Mouse (Mus musculus): ENCODE measurements around the gene Dcn. TPM values are rescaled to one million over a fixed set of nuclear protein-coding genes. Genes with fewer than 3 reads are reported as not detected.
A peak's percentile ranks its signal among the peaks of the same experiment; 100 is the strongest.

The Dcn gene
- polyA plus RNA-seq, 1 experiment from 2014 or later, result 642 TPM

DNA sequence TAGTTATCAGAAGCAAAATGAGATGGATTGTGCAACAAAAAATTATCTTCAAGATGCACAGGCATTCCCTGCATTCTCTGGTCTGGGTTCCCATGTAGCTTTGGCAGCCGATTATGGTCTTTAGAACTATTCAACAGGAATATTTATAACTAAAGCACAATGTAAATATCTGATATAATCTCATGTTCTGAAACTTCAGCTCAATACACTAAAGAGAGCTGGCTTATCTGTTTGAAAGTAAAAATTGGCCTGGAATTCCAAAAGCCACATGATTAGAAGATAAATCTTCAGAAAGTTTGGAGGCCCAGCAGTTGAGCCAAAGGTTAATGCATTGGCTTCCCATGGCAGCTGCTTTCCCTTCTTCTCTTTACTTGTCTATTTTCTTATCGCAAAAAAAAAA, 4.6 kb downstream of the Dcn start:
- 0 out of 2 replicates have a peak, but pooled peaks cover 3% of the 10 kb centered on the region for H3K4me1 ChIP-seq
- WGBS, result 14% methylated on average over 2 of the region's 2 CpGs
- H3K9ac ChIP-seq, result no peak overlapping the region
- H3K4me2 ChIP-seq, result no peak overlapping the region
- H3K27me3 ChIP-seq (replicated peaks), result no peaks in the 10 kb centered on the region
- no peak for ATAC-seq (ENCODE audit: insufficient read depth, low FRiP score, low read depth)
- H3K27ac ChIP-seq, result peak overlapping the region; percentile 35; the same call in 1 of the 2 replicates
- no peaks in the 10 kb centered on the region for H3K9me3 ChIP-seq
- H3K36me3 ChIP-seq, result no peaks in the 10 kb centered on the region
- no peak overlapping the region for H3K4me3 ChIP-seq (replicated peaks)

DNA sequence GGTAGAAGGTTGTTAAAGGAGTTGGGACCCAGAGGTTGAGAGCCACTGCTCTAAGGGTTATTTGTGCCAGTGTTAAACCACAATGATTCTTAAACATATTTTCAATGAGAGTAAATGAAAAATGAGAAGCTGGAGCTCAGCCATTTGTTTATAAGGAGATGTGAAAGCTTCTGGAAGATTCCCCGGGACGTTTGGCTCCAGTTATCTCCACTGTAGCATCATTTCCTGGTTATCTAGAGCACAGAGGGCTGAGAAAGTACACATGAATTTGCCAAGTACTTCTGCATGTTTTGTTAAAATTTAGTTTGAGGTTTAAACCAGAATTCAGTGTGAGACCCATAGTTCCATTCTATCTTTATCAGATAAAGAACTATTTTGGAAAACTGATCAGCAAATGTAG, 5.7 kb downstream of the Dcn start:
- H3K4me3 ChIP-seq (replicated peaks), result no peak overlapping the region
- 32% methylated on average over 2 of the region's 2 CpGs for WGBS
- no peaks in the 10 kb centered on the region for H3K4me1 ChIP-seq
- no peaks in the 10 kb centered on the region for H3K9me3 ChIP-seq
- no peaks in the 10 kb centered on the region for H3K27me3 ChIP-seq (replicated peaks)
- no peaks in the 10 kb centered on the region for H3K36me3 ChIP-seq
- no peak overlapping the region for H3K4me2 ChIP-seq
- no peak overlapping the region for H3K9ac ChIP-seq
- no peak overlapping the region for H3K27ac ChIP-seq
- ATAC-seq (ENCODE audit: insufficient read depth, low FRiP score, low read depth), result no peak

DNA sequence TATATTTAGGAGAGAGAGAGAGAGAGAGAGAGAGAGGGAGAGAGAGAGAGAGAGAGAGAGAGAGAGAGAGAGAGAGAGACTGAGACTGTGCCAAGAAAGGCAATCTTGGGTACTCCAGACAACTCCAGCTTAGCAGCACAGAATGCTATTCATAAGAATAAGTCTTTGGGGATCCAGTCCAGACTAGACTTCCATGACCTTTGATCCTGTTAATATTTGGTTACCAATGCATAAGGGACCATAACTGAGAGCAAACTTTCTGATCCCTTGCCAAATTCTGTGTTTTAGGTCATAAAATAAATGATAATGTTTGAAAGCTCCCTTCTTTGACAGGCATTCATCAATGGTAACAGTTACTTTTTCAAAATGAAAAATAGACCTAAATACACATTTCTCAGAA, 6.7 kb downstream of the Dcn start:
- Histone ChIP-seq H3K9ac (no peak overlapping the region), H3K4me2 (no peak overlapping the region), H3K27me3 (replicated peaks) (no peaks in the 10 kb centered on the region), H3K27ac (no peak overlapping the region), H3K36me3 (no peaks in the 10 kb centered on the region; the same call in 1 of the 2 replicates), H3K4me3 (replicated peaks) (no peak overlapping the region), H3K4me1 (no peaks in the 10 kb centered on the region), H3K9me3 (no peaks in the 10 kb centered on the region)
- no peak for ATAC-seq (ENCODE audit: insufficient read depth, low FRiP score, low read depth)

GRCm38 (mm10) chr10:97487269-97487989, 8.0 kb downstream of the Dcn start:
- Histone ChIP-seq H3K4me1 (no peaks in the 10 kb centered on the region), H3K27me3 (replicated peaks) (no peaks in the 10 kb centered on the region), H3K4me3 (replicated peaks) (no peak overlapping the region), H3K9ac (no peak overlapping the region), H3K4me2 (no peak overlapping the region), H3K9me3 (no peaks in the 10 kb centered on the region), H3K36me3 (no peaks in the 10 kb centered on the region; the same call in 1 of the 2 replicates), H3K27ac (no peak overlapping the region)
- WGBS, result 64% methylated on average over 6 of the region's 6 CpGs
- no peak for ATAC-seq (ENCODE audit: insufficient read depth, low FRiP score, low read depth)

DNA sequence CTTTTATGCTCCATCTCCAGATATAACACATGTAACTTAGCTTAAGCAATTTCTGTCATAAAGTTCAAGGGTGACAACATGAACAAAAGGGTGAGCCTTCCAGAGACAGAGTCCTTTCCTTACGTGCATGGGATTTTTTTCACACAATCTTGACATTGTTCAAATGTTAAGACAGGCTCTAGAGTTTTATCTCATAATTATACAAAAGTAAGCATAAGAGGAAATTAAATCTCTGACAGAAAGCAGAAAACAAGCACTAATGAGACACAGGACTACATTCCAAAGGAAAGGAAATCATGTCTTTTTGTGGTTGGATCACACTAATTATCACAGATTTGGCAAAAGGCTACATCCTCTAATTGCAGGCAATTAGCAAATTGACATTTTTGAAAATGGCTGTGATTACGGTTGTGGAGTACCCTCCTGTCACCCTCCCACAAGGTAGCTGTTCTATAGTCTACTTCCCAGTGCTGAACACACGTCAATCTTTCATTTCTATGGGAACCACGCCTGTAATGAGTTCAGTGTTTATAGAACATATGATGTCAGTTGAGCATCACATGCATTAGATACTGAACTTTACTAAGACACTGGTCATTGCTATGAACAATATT, 13.1 kb downstream of the Dcn start:
- H3K27me3 ChIP-seq (replicated peaks), result no peaks in the 10 kb centered on the region
- H3K9ac ChIP-seq, result no peak overlapping the region
- no peaks in the 10 kb centered on the region for H3K4me1 ChIP-seq
- no peak overlapping the region for H3K4me3 ChIP-seq (replicated peaks)
- H3K4me2 ChIP-seq, result no peak overlapping the region
- 75% methylated on average over 4 of the region's 4 CpGs for WGBS
- ATAC-seq (ENCODE audit: insufficient read depth, low FRiP score, low read depth), result no peak
- H3K36me3 ChIP-seq, result no peaks in the 10 kb centered on the region; the same call in 1 of the 2 replicates
- H3K27ac ChIP-seq, result no peak overlapping the region
- no peaks in the 10 kb centered on the region for H3K9me3 ChIP-seq

DNA sequence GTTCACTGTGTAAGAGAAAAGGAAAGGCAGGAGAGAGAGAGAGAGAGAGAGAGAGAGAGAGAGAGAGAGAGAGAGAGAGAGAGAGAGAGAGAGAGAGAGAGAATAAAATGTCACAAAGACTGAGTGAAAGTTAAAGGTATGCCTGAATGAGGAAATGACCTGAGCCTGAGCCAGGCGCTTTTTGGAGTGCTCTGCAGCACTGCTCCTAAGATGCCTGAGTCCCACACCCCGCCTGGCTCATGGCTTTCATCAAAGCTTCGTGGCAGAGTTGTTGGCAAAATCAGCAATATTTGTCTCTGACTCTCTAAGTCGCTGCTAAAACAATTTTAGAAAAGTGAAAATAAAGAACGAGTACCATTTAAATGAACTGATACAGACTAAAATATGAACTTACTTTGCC, 18.2 kb downstream of the Dcn start:
- H3K4me3 ChIP-seq (replicated peaks), result no peak overlapping the region
- ATAC-seq (ENCODE audit: insufficient read depth, low FRiP score, low read depth), result no peak
- H3K4me1 ChIP-seq, result no peaks in the 10 kb centered on the region
- H3K36me3 ChIP-seq, result no peaks in the 10 kb centered on the region
- H3K27me3 ChIP-seq (replicated peaks), result no peaks in the 10 kb centered on the region
- H3K4me2 ChIP-seq, result no peak overlapping the region
- 55% methylated on average over 5 of the region's 5 CpGs for WGBS
- no peak overlapping the region for H3K27ac ChIP-seq
- no peaks in the 10 kb centered on the region for H3K9me3 ChIP-seq
- H3K9ac ChIP-seq, result no peak overlapping the region

GRCm38 (mm10) chr10:97523366-97523765, 44.0 kb downstream of the Dcn start:
- H3K4me2 ChIP-seq, result no peak overlapping the region
- 0 out of 2 replicates have a peak, but pooled peaks cover 3% of the 10 kb centered on the region for H3K36me3 ChIP-seq
- H3K9ac ChIP-seq, result no peak overlapping the region
- H3K4me3 ChIP-seq (replicated peaks), result no peak overlapping the region
- H3K27ac ChIP-seq, result no peak overlapping the region
- H3K27me3 ChIP-seq (replicated peaks), result no peaks in the 10 kb centered on the region
- no peaks in the 10 kb centered on the region for H3K4me1 ChIP-seq
- no peaks in the 10 kb centered on the region for H3K9me3 ChIP-seq
- no peak for ATAC-seq (ENCODE audit: insufficient read depth, low FRiP score, low read depth)
- WGBS, result 55% methylated on average over 3 of the region's 3 CpGs

DNA sequence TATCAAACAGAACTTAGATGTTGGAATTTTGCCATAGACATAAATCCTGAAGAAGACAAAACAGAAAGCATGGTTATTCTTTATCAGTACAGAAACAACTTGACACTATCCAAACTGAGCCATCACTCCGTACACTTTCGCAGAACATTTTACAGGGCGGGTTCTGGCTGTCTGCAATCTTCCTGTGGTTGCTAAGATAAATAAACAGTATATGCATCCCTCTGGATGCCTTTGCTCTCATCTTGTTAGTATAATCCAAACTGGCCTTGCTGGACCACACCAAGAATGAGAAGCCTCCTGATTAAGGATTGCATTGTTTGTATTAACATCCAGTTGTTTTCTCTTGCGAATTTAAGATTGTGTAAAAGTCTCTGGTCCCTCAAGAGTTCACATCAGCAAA, 56.3 kb downstream of the Dcn start:
- H3K9ac ChIP-seq, result no peak overlapping the region
- H3K4me3 ChIP-seq (replicated peaks), result no peak overlapping the region
- H3K27me3 ChIP-seq (replicated peaks), result no peaks in the 10 kb centered on the region
- H3K4me2 ChIP-seq, result no peak overlapping the region
- H3K36me3 ChIP-seq, result no peaks in the 10 kb centered on the region
- H3K9me3 ChIP-seq, result no peaks in the 10 kb centered on the region
- ATAC-seq (ENCODE audit: insufficient read depth, low FRiP score, low read depth), result no peak
- WGBS, result 50% methylated on average over 4 of the region's 4 CpGs
- H3K4me1 ChIP-seq, result no peaks in the 10 kb centered on the region
- H3K27ac ChIP-seq, result peak overlapping the region; percentile 12; the same call in 1 of the 2 replicates

DNA sequence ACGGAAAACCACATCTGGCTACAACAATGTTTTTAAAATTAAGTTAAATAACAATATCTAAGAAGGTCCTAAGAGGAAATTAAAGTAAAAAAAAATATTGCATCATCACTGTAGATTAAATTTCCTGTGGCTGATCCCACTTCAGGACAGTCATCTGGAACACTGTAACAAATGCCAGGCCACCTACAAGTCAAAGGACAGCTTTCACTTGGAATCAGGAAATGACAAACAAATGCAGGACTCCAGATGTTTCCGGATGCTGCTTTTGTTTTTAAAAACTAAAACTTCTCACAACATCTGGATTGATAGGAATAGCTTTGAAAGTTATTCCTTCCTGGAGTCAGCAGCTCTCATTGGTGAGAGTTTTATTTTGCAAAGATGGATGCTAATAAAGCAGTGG, 57.5 kb downstream of the Dcn start:
- 38% methylated on average over 2 of the region's 2 CpGs for WGBS
- Histone ChIP-seq H3K9ac (no peak overlapping the region), H3K9me3 (no peaks in the 10 kb centered on the region), H3K27ac (peak overlapping the region; percentile 40; the same call in 1 of the 2 replicates), H3K4me3 (replicated peaks) (no peak overlapping the region), H3K27me3 (replicated peaks) (no peaks in the 10 kb centered on the region), H3K4me2 (no peak overlapping the region), H3K36me3 (no peaks in the 10 kb centered on the region), H3K4me1 (no peaks in the 10 kb centered on the region)
- no peak for ATAC-seq (ENCODE audit: insufficient read depth, low FRiP score, low read depth)

DNA sequence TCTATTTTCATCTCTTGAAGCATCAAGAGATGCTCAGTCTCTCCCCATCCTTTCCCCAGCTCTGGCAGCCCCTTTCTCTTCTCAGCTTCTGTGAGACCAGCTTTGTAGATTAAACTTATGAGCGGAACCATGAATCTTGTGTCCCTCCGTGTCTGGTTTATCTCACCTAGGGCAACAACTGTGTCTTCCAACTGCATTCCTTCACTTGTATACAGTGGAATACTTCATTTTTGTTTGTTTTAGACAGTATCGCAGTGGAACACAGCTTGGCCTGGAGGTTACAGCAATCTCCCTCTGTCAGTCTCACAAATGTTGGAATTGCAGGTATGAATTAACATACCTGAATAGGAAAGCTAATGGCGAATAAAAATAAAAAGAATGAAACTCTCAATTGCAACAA, 58.8 kb downstream of the Dcn start:
- 66% methylated on average over 4 of the region's 4 CpGs for WGBS
- no peak overlapping the region for H3K27ac ChIP-seq
- no peak for ATAC-seq (ENCODE audit: insufficient read depth, low FRiP score, low read depth)

GRCm38 (mm10) chr10:97547740-97548139, 68.3 kb downstream of the Dcn start:
- ATAC-seq (ENCODE audit: insufficient read depth, low FRiP score, low read depth), result no peak
- Histone ChIP-seq H3K9me3 (no peaks in the 10 kb centered on the region), H3K4me3 (replicated peaks) (no peak overlapping the region), H3K9ac (no peak overlapping the region), H3K27me3 (replicated peaks) (no peaks in the 10 kb centered on the region), H3K4me2 (no peak overlapping the region), H3K4me1 (no peaks in the 10 kb centered on the region), H3K36me3 (no peaks in the 10 kb centered on the region), H3K27ac (no peak overlapping the region)
- 45% methylated on average over 1 of the region's 1 CpGs for WGBS

More for the DNA sequence above, 58.8 kb downstream of the Dcn start:
- no peak overlapping the region for H3K9ac ChIP-seq
- H3K27me3 ChIP-seq (replicated peaks), result no peaks in the 10 kb centered on the region
- H3K4me3 ChIP-seq (replicated peaks), result no peak overlapping the region
- no peaks in the 10 kb centered on the region for H3K9me3 ChIP-seq
- H3K4me1 ChIP-seq, result no peaks in the 10 kb centered on the region
- no peaks in the 10 kb centered on the region for H3K36me3 ChIP-seq
- no peak overlapping the region for H3K4me2 ChIP-seq

DNA sequence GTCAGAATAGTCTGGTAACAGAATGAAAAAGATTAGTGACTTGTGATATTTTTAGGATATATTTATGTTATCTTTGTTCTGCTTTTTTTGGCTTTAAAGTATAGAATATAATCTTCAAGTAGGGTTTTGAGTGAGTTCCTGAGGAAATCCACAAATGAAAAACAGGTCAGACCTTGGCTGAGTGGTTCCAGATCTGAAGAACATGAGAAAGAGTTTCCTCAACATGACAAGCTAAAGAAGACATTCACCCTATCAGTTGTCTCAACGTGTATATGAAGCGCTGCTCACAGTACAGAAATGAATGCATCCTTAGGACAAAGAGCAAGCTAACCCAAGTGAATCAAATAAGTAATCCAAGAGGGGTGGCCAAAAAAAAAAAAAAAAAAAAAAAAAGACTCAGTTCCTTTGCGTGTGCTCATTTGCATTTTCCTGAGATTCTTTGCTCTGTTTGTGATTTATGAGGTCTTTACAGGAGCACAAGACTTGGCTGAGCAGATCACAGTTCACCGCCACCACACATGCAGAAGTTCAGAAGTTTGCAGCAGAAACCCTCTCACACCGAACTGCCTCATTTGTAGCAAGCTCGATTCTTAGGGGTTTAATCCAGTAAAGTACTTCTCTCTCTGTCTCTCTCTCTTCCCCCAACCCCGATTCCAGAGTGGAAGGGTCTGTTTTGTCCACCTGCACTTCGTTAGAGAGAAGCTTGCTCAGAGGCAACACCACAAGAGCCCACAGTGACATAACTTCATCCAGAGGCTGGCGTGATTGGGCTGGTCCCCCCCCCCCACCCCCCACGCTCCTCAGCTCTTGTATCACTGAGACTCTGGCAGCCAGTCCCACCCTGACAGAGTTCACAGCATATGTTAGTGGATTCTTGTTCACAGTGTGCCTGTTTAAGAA, 85.8 kb downstream of the Dcn start, which contains the start of gene Lum:
Gene Lum (plus strand): TSS at position 172 of the 900 bp plus-strand sequence.
- ATAC-seq (ENCODE audit: insufficient read depth, low FRiP score, low read depth), result peak; percentile 39; the same call in 1 of the 2 replicates
- Histone ChIP-seq H3K9me3 (no peaks in the 10 kb centered on the region), H3K4me1 (no peaks in the 10 kb centered on the region), H3K36me3 (0 out of 2 replicates have a peak, but pooled peaks cover 2% of the 10 kb centered on the region), H3K27me3 (replicated peaks) (no peaks in the 10 kb centered on the region), H3K27ac (peak within 1 kb of the TSS; percentile 81), H3K4me2 (peak within 1 kb of the TSS; percentile 36), H3K9ac (no peak within 1 kb of the TSS), H3K4me3 (replicated peaks) (peak within 1 kb of the TSS; percentile 29)
- 37% methylated on average over 10 of the region's 10 CpGs for WGBS

All from stomach, embryonic 15.5 days (tissue).